Mouse (Mus musculus) c-Kit-positive CD71-positive TER-119-negative erythroid progenitor cells, embryonic 14.5 days (primary cell): ENCODE data around the gene Tspoap1.

Source experiments
- DNase-seq: peaks from one replicate; pipeline ENCODE4 v3.0.0-alpha.2; 2013; ENCODE audit warnings: low read depth

Tspoap1 gene

GRCm38 (mm10) chr11:87814831-87815230 lies 54.5 kb downstream of the Tspoap1 start:
- no peak for DNase-seq

DNA sequence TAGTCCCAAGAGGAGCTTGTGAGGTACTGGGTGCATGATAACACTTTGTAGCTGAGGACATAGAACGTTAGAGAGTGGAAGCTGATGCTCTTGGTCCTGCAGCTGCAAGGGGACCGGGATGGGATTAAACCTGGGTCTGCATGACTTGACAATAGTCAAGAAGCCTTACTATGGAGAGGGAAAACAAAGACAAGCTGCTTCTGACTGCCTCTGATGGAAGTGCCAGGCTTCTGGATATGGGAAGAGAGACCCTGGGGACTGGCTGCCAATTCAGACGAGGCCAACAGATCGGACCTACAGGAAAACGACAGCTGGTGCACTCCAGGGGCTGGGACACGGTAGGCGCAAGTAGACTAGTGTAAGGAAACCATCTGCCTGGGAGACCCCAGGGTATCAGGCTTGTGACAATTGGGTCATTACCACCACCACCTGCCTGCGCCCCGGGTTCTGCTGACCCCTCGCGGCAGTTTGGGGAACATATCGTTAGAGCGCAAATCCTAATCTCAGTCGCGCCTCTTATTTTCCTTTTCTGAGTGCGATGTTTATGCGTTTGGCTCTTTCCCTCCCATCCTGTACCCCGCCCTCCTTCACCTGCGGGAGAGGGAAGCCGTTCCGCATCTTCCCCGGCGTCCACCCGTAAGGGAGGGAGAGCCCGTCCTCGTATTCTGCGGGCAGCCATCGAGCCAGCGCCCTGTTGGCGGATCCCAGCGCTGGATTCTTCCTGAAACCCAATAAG lies 56.5 kb downstream of the Tspoap1 start:
- DNase-seq, result no peak

- DNase-seq, result no peak
These were observed 57.1 kb downstream of the Tspoap1 start for GRCm38 (mm10) chr11:87817443-87817773.

GRCm38 (mm10) chr11:87821502-87821901 lies 61.2 kb downstream of the Tspoap1 start:
- DNase-seq, result no peak

- DNase-seq, result no peak
These were observed 68.0 kb downstream of the Tspoap1 start, which contains the start of gene Lpo for GRCm38 (mm10) chr11:87828239-87828900. Gene Lpo, minus strand, starts transcription at chr11:87828289.
